Mouse (Mus musculus): ENCODE data around the gene Ankrd52.

GRCm38 (mm10) chr10:128409692-128410559 is 33.0 kb downstream of the Ankrd52 start:
- TF ChIP-seq POLR2A (IDR thresholded peaks at IDR 0.05; ENCODE audit: insufficient read depth, low read depth, low read length) (peak; percentile 53; the same call in 1 of the 2 replicates), CTCF (IDR thresholded peaks at IDR 0.05) (peak; percentile 84), EP300 (IDR thresholded peaks at IDR 0.05; ENCODE audit: insufficient read depth, low read depth, low read length) (peak; percentile 49; the same call in 1 of the 2 replicates)

All from heart, adult 2 months (tissue).